Mouse (Mus musculus): Measurements from ENCODE around the gene C2cd4b. TPM values are rescaled to one million over a fixed set of nuclear protein-coding genes. Genes with fewer than 3 reads are reported as not detected.

Gene C2cd4b
- total RNA-seq, 2 experiments from 2014 or later: not detected

DNA sequence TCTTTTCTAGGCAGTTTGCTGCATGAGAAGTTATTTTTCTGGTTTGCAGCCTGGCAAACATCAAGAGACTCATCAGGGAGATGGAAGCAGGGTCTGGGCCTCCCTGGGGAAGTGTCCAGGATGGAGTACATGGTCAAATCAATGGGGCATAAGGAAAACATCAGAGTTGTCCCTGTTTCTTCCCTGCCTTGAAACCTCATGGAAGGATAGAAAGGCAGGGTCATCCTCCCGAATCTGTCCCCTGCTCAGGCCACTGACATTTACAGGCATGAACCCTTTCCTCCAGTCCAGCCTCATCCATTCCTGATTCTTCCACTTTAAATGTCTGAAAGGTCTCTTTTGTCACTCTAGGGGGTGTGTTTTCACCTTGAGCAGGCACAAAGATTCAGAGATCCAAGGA is 10.2 kb downstream of the C2cd4b start:
- ATAC-seq (ENCODE audit: poor library complexity, severe bottlenecking): no peak

DNA sequence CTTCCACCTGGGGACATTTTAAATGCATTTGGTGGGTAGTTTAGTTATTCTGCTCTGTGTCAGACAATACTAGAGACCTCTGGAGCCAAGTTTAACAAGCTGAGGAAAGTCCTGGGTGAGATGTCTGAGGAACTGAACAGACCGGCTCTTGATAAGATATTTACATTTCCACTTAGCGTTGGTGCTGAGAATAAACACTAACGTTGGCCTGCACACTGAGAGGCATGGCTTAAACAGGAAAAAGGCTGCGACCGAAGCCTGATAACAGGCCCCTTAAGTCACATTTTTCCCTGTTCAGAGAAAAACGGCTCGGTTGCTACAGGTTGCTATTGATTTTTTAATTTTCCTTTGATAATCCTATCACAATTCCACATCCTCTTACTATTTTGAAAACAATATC is 12.1 kb downstream of the C2cd4b start:
- ATAC-seq (ENCODE audit: poor library complexity, severe bottlenecking): no peak

DNA sequence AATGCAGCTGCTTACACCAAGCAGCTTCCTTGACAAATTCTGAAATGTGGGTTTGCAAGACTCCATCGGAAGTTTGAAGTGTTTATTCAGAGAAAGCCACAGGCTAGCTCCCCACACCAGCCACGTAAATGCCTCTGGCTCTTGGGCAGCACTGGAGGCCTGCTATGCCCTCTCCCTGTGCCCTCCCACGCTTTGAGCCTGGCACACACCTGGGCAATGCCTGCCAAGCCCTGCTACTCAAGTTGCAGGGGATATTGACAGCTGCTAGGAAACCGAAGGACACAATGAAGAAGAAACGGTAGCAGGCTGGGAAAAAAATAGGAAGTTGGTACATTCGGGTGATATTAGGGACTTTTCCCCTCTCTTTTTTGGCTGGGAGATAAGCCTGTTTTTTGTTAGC is 15.0 kb downstream of the C2cd4b start:
- ATAC-seq (ENCODE audit: poor library complexity, severe bottlenecking): 0 out of 2 replicates have a peak, but pooled peaks have one; percentile 7

DNA sequence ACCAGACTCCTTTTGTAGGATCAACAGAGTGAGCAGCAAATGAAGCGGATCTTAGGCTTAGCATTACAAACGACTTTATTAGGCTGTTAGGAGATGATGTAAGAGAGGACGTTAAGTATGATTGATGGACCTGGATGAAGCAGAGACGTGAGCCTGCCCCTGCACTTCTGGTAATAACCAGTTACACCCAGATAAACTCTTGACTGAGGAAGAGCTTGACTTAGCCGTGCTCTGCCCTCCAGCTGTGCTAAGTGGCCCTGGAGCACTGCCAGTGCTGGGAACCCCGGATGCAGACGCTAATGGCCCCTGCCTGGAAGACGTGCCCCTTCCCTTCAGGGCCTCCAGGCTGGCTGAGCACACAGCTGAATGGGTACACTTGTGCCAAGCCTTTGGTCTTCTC is 19.3 kb downstream of the C2cd4b start:
- no peak for ATAC-seq (ENCODE audit: poor library complexity, severe bottlenecking)

DNA sequence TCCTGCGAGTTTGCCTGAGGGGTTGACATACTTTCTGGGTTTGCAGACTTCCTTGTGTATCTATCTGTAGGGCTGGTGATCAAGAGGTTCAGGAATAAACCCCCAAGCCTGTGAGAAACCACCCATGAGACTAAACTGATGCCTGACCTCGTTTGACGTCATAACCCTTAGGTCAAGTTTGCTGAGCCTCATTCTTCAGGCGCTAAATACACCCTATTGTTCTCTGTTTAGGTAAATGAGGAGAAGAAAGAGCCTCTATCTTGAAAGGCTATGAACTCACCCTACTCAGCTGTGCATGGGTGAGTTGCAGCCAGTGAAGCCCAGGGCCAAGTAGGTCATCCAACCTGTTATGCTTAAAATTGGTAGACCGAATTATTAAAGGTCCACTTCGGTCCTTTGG is 23.5 kb downstream of the C2cd4b start:
- ATAC-seq (ENCODE audit: poor library complexity, severe bottlenecking): no peak

DNA sequence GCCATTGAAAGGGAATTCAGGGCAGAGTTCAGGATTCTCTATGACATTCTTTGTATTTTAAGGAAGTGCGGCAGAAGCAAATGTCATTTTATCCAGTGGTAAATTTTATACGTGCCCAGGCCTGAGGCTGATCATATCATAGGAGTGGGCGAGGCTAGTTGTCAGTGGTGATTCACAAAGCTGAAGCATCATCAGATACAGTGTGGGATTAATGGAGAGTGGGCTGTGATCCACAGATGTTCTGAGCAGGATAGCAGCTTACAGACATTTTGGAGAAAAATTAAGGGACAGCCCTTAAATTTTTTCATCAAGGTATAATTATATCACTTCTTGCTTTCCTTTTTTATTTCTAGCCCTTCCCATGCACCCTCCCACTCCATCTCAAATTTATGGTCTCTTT is 24.2 kb downstream of the C2cd4b start:
- ATAC-seq (ENCODE audit: poor library complexity, severe bottlenecking): no peak

DNA sequence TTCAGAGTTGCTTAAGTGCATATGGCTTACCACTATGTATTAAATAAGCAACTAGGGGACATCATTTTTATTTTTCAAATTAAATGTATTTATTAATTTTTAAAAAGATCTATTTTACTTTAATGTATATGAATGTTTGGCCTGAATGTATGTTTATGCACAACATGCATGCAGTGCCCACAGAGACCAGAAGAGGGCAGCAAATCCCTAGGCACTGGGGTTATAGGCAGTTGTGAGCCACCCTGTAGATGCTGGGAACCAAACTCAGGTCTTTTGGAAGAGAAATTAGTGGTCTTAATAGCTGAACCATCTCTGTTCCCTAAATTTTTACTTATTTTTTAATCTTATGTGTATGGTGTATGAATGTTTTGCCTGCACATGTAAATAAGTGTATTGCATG is 24.7 kb downstream of the C2cd4b start:
- no peak for ATAC-seq (ENCODE audit: poor library complexity, severe bottlenecking)

DNA sequence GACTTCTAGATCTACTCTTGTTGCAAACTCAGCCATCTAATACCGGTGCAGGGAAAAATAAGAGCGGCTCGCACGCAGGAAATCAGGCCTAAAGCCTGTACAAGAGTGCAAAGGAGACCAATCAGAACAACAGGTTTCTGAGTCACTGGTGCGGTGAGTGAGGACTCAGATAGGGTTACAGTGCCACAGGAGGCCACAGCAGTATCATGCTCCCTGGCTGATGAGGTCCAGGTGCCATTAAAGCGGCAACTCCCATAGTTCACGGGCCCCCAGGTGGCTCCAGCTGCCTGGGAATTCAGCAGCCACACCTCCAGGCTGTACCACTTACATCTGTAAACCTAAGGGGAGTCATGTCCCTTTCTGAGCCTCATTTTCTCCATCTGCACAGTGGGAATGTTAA is 27.1 kb downstream of the C2cd4b start:
- no peak for ATAC-seq (ENCODE audit: poor library complexity, severe bottlenecking)

DNA sequence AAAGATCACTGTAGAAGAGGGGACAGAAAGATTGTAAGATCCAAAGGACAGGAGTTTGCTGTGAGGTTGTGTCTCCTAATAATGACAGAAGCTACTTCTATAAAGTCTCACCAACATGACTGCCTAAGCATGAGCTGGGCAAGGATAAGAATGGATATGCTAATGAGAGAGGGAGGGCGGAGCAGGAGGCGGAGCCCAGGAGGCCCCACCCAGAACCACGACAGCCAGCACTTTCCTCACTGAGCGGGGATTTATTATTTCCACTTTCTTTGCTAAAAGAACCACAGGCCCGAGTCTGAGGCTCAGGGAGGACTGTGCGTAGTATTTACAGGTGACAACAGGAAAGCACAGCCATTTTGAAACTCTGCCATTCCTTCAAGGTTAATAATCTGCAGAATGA is 28.4 kb downstream of the C2cd4b start:
- ATAC-seq (ENCODE audit: poor library complexity, severe bottlenecking): no peak

DNA sequence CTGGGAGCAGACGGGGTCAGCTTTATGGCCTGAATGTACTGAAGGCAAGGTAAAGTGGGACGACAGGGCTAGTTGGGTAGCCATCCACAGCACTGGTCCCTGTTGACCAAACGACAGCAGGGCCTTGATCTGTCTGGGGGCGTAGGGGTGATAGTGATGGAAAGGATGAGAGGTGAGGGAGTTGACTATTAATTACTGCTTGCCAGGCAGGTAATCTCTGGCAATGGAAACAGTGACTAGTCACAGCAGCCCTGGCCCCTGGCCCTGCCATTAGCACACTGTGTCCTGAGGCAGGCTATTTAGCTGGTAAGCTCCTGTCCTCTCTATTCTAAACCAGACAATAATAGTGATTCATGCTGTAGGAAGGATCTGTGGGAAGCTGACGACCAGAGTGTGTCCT is 33.2 kb downstream of the C2cd4b start:
- ATAC-seq (ENCODE audit: poor library complexity, severe bottlenecking): no peak

DNA sequence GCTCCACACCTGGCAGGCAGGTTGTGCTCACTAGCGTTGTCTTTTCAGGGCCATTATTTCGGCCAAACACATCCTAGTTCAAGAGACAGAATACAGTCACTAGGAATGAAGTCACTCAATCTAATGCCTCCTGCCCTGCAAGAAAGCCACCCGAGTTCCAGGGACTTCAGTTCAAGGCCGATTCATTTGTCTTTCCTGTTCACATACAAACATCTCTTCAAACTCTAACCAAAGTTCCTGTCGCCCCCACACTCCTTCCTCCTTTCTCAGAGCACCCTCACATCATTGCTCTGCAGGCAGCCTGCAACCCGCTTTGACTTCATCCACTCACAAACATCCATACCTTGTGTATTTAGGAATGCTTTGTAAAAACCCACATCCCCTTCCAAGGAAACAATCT is 34.3 kb downstream of the C2cd4b start:
- no peak for ATAC-seq (ENCODE audit: poor library complexity, severe bottlenecking)

DNA sequence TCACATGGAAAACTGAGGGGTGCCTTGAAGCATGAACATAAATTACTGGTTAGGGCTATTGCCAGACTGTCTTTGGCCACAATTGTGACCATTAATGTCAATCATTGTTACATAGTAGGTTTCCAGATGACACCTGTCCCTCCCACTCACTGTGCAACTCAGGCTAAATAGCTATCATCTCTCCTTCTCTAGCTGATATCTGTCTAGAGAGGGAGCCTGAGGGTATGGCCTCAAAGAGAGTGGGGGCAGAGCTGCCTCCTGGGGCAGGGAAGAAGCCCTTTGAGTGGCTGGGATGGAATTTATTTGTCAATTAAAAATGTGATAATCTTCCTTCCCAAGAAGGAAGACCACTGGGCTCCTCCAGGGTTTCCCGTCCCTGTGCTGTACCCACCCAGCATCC is 35.0 kb downstream of the C2cd4b start:
- no peak for ATAC-seq (ENCODE audit: poor library complexity, severe bottlenecking)

DNA sequence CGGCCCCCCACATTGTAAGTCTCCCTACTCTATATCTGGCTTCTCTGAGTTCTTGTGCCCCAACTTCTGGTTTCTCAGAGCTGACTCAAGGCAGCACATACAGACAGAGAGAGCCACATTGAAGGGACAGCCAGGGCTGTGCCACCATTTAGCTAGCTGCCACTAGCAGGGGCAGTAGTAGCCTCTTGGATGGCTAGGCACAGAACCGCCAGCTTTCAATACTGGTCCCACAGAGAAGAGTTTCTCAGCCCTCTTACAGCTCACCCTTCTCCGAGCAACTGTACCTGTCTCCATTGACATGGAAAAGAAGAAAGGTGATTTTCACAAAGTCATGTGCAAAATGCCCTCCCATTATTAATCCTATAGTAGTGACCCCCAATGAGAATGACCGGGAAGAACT is 35.4 kb downstream of the C2cd4b start:
- ATAC-seq (ENCODE audit: poor library complexity, severe bottlenecking): no peak

DNA sequence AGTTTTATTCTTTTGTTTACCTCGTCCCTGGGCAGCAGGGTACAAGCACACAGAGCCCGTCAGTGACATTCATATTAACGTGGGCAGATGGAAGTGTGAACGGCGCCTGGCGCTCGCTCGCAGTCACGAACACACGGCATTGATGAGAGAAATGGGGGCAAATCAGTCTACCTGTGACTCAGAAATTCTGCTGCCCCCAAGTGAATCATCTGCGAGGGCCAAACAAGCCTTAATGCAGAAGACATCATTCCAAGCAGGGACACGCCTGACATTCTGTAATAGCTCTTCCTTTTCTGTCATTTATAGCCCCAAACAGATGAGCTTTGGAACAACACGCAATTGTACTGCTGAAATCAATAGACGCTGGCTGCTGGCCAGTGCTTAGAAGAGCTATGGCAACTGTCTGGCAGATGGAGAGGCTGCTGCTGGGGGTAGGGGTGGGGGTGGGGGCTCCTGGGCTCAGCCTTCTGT is 36.0 kb downstream of the C2cd4b start:
- ATAC-seq (ENCODE audit: poor library complexity, severe bottlenecking): no peak

DNA sequence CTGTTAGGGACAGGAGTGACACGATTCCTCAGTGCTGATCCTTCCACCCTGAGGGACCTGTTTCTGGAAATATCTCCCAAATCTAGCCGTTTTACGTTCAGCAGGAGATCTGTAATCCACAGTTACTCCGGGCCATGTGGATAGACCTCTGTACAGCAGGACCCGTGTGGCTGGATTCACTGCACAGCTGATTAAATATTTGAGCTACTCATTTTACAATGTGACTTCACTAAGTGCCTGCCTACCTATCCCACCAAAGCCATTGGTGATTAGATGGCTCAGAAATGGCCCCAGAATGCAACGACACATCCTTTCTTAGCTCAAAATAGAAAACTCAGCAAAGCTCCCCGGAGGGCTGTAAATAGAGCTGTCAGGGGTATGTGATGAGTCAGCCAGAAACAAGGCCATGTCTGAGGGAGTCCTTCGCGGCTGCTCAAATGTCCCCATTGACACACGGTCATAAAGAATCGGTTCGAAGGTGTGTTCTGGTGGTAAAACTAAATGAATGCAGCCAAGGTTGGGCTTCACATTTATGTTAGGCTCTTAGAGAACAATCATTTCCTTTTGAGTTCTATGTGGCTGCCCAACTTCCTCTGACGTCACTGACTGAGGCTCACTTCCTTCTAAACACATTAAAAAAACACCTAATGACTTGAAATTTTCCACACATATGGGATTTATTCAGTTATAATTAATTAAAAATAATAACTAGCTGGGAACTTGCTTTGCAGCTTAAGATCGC is 40.0 kb downstream of the C2cd4b start:
- ATAC-seq (ENCODE audit: poor library complexity, severe bottlenecking): no peak

DNA sequence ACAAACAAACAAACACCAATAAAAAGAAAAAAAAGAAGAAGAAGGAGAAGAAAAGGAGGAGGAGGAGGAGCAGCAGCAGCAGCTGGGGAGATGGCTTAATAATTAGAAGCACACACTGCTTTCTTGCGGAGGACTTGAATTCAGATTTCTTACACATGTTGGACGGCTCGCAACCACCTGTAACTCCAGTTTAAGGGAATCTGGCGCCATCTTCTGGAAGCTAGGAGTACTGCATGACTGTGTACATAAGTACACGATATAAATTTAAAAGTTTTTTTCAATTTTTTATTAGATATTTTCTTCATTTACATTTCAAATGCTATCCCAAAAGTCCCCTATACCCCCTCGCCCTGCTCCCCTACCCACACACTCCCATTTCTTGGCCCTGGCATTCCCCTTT is 43.0 kb downstream of the C2cd4b start:
- 0 out of 2 replicates have a peak, but pooled peaks have one; percentile 49 for ATAC-seq (ENCODE audit: poor library complexity, severe bottlenecking)

DNA sequence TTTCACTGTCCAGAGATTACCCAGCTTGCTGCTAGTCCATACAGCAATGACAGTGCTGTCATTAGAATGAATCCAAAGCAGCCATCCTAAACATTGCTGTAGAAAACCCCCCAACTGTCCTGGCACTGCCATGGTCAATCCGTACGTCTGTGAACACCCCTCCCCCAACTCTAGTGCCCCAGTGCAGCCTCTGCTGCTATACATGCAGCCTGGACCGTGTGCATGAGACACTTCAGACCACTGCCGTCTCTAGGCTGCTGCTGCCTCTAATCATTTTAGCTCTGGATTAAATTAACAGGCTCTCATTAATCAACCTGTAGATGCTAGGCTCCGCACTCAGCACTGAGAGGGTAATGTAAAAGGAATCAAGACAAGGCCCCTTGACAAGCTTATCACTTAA is 47.8 kb downstream of the C2cd4b start:
- no peak for ATAC-seq (ENCODE audit: poor library complexity, severe bottlenecking)

DNA sequence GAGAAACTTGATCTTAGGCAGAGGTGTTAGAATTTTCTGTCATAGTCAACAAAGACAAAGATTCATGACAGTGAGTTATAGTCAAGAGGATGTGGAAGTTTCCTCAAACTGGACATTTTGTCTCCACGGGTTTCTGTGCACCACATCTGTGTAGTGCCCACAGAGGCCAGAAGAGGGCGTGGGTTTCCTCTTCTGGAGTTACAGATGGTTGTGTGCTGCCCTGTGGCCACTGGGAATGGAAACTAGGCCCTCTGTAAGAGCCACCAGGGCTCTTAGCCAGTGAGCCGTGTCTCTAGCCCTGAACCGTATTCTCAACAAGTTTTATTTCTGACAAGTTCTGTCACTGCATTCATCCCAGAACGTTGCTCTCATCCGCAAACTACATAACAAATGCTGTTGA is 51.3 kb downstream of the C2cd4b start:
- no peak for ATAC-seq (ENCODE audit: poor library complexity, severe bottlenecking)

Other genes starting within 250 kb of the C2cd4b start
- gene Tln2, start 199.7 kb upstream of the C2cd4b start, total RNA-seq (2015): 0.82 and 1.0 TPM in 2 replicates
- gene Tln2, start 199.7 kb upstream of the C2cd4b start, total RNA-seq (2017): 0.40 and 0.41 TPM in 2 replicates
- gene C2cd4a, start 72.9 kb downstream of the C2cd4b start, total RNA-seq (2015): not detected in 2 replicates
- not detected in 2 replicates for gene C2cd4a, start 72.9 kb downstream of the C2cd4b start, total RNA-seq (2017)
- gene Vps13c, start 81.0 kb downstream of the C2cd4b start, total RNA-seq (2015): 48.4 and 52.5 TPM in 2 replicates
- 69.1 and 73.0 TPM in 2 replicates for gene Vps13c, start 81.0 kb downstream of the C2cd4b start, total RNA-seq (2017)

All from megakaryocyte, adult 5-6 weeks (primary cell).